Mouse (Mus musculus): ENCODE data around the gene Arl6ip6. TPM values are rescaled to one million over a fixed set of nuclear protein-coding genes. Genes with fewer than 3 reads are reported as not detected.

Arl6ip6 gene
- 28.7 and 42.5 TPM in 2 replicates for polyA plus RNA-seq (2012; rRNA removed)

DNA sequence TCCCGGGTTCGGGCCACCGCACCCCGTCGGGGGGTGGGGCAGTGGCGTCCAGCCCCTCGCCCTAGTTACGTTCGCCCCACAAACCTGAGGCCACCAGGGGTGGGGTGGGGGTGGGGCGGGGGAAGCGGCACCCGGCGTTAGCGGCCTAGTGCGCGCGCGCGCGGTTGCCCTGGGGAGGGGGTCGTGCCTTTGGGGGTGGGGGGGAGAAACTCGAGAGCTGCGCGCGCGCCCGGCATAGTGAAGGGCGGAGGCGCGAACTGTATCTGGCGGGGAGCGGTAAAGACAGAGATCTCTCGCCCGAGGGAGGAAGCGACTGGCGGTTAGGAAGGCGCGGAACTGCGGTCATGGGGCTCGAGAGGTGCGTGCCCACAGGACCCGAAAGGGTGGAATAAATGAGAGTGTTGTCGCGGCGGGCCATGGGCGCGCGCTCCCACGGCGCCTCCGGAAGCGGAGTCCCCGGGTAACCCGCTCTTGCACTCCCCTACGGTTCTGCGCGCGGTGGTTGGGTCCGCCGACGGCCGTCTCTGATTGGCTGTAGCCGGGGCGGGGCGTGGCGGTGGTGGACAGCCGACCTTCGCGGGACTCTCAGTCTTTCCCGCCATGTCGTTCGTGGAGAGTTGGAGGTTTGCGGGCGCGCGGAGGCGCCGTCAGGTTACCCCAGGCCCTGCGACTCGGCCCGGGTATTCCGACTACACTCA is at the start of gene Arl6ip6:
Gene Arl6ip6 (plus strand): TSS at position 204 of the 698 bp plus-strand sequence.
- DNase-seq (ENCODE audit: low read depth), result peak; percentile 98
- TF ChIP-seq POLR2A (IDR thresholded peaks at IDR 0.05; ENCODE audit: borderline replicate concordance, extremely low read depth, insufficient read depth, insufficient read length, poor library complexity, severe bottlenecking) (peak; percentile 61; the same call in 1 of the 2 replicates), CTCF (IDR thresholded peaks at IDR 0.05; ENCODE audit: borderline replicate concordance, extremely low read depth, insufficient read depth, insufficient read length) (no peak)

DNA sequence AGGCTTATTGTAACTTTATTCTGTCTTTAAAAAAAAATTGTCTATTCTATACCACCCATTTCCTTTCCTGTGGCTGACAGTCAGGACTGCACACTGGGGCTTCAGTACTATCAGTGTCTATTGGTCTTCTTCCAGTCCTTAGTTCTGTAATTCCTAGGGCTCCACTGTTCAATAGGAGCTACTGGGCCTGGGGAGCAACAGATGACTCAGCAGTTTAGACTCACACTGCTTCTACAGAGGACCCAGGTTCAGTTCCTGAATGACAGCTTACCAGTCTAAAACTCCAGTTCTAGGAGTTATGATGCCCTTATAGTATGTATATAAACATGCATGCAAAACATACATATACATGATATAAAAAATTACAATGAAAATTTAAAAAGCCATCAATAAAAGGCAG is 44.7 kb upstream of the Arl6ip6 start:
- TF ChIP-seq CTCF (IDR thresholded peaks at IDR 0.05; ENCODE audit: borderline replicate concordance, extremely low read depth, insufficient read depth, insufficient read length), result no peak
- no peak for TF ChIP-seq POLR2A (IDR thresholded peaks at IDR 0.05; ENCODE audit: borderline replicate concordance, extremely low read depth, insufficient read depth, insufficient read length, poor library complexity, severe bottlenecking)
- no peak for DNase-seq (ENCODE audit: low read depth)

DNA sequence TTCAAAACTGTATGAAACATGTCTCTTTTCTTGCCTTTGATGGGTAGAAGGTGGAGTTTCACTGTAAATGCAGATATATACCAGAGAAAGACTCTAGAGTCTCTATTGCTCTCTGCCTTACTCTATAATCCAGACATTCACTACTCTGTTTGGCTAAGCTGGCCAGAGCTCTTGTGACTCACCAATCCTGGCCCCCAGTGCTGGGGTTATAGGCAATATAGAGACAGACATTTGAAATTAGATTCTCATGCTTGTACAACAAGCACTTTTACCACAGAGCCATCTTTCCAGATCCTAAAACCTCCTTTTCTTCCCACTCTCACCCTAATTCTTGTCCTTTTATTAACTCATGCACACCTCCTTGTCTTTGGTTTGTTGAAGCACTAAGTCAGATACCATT is 17.6 kb upstream of the Arl6ip6 start:
- TF ChIP-seq POLR2A (IDR thresholded peaks at IDR 0.05; ENCODE audit: borderline replicate concordance, extremely low read depth, insufficient read depth, insufficient read length, poor library complexity, severe bottlenecking) (no peak), CTCF (IDR thresholded peaks at IDR 0.05; ENCODE audit: borderline replicate concordance, extremely low read depth, insufficient read depth, insufficient read length) (no peak)

DNA sequence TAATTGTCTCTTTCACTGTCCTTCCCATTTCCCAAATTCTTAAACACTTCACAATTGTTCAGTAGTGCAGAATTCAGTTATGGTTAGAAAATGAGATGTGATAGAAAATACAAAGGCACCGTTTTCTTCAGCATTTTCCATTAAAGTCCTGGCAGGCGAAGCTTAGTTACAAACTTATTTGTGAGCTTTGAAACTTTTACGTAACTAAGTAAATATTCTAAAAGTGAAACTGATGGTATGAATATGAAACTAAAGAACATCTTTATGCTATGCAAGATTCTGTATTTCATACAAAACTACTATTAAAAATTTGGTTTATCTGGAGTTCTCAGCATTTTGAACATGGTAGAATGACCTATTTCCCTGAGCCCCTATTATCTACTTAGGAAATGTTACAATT is 12.6 kb upstream of the Arl6ip6 start:
- TF ChIP-seq CTCF (IDR thresholded peaks at IDR 0.05; ENCODE audit: borderline replicate concordance, extremely low read depth, insufficient read depth, insufficient read length) (no peak), POLR2A (IDR thresholded peaks at IDR 0.05; ENCODE audit: borderline replicate concordance, extremely low read depth, insufficient read depth, insufficient read length, poor library complexity, severe bottlenecking) (no peak)
- no peak for DNase-seq (ENCODE audit: low read depth)

More for the DNA sequence above, 17.6 kb upstream of the Arl6ip6 start:
- no peak for DNase-seq (ENCODE audit: low read depth)

DNA sequence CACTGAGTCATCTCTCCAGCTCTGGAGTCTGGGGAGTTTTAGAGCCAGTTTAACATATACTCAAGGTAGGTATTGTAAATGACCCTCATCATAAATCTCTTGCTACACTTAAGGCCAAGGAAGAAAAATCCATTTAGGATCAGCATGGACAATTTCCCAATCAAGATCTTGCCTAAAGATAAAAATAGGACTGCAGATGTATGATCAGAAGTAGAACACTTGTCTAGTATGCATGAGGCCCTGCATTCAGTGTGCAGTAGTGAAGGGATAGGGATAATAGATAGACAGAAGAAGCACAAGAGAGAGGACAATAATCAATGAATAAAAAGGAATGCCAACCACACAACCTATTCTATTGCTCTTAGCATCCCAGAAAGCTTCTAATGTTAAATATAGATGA is 11.7 kb upstream of the Arl6ip6 start:
- no peak for DNase-seq (ENCODE audit: low read depth)

DNA sequence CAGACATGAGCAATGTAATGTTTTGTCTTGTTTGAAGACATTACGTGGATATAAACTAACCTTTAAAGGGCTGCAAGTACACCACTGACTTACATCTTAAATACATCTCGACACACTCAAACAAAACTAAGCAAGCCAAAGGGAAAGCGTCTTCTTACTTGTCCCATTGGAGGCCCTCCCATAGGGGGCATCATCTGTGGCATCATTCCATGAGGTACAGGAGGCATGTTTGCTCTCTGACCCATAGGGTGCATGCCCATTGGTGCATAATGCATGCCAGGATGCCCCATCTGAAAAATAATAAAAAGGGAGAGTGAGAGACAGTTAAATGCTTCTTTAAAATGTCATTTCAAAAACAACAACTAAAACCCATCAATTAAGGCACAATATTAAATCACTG is 1.7 kb upstream of the Arl6ip6 start:
- TF ChIP-seq POLR2A (IDR thresholded peaks at IDR 0.05; ENCODE audit: borderline replicate concordance, extremely low read depth, insufficient read depth, insufficient read length, poor library complexity, severe bottlenecking), result no peak
- no peak for TF ChIP-seq CTCF (IDR thresholded peaks at IDR 0.05; ENCODE audit: borderline replicate concordance, extremely low read depth, insufficient read depth, insufficient read length)
- peak; percentile 7 for DNase-seq (ENCODE audit: low read depth)

More for the DNA sequence above, 11.7 kb upstream of the Arl6ip6 start:
- TF ChIP-seq POLR2A (IDR thresholded peaks at IDR 0.05; ENCODE audit: borderline replicate concordance, extremely low read depth, insufficient read depth, insufficient read length, poor library complexity, severe bottlenecking) (no peak), CTCF (IDR thresholded peaks at IDR 0.05; ENCODE audit: borderline replicate concordance, extremely low read depth, insufficient read depth, insufficient read length) (no peak)

DNA sequence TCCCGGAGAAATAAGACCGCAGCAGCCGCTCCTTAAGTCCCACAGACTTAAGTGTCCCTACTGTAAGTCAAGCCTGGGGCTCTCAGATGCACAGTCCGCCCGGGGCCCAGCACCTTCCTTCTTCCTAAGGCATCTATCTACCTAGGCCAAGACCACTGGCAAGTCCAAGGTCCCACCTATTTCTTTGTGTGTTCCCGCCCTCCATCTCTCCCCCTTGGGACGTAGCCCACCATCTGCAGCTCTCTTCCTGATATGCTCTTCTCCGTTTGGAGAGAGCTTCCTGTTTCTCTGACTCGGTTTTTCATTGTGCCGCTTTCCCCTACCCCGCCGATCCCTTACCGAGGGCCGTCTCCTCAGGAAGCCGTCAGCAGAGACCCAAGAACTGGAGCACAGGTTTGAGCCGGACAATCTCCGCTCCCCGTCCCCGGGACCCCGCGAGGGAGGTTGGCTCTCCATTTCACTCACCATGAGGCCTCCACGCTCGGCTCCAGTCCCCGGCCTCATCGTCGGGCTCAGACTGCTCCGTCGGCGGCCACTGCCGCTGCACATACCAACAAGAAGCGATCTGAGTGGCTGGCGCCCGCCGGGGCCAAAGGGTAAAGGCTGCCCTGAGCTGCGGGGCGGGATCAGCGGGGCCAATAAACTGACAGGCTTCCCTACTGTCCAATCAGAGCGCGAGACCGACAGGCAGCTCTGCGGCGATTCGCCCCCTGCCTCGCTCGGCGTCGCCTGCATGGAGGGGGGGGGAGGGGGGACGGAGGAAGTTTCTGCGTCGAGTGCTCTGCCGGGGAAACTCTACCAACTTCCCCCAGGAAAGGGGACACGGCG is 628 bp upstream of the Arl6ip6 start, which contains the start of gene Prpf40a:
Gene Prpf40a (minus strand): TSS at position 601 of the 828 bp plus-strand sequence.
- peak; percentile 75; the same call in 1 of the 2 replicates for TF ChIP-seq POLR2A (IDR thresholded peaks at IDR 0.05; ENCODE audit: borderline replicate concordance, extremely low read depth, insufficient read depth, insufficient read length, poor library complexity, severe bottlenecking)
- no peak for TF ChIP-seq CTCF (IDR thresholded peaks at IDR 0.05; ENCODE audit: borderline replicate concordance, extremely low read depth, insufficient read depth, insufficient read length)
- peak; percentile 100 for DNase-seq (ENCODE audit: low read depth)

DNA sequence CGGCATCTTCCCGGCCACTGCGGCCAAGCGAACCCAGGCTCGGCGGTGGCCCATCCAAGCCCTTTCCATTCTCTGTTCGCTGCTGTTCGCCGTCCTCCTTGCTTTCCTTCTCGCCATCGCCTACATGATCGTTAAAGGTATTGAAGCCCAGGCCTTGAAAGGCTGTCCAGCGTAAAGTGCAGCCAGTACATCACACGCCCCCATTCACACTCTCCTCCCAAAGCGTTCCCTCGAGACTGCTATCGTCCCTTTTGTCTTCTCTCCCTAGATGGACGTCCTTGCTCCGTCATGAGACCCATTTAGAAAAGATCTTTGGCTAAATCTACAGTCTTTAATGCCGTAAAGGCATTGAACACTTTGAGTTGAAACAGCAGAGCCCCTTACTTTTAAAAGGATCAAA is 860 bp downstream of the Arl6ip6 start:
- DNase-seq (ENCODE audit: low read depth), result peak; percentile 63
- TF ChIP-seq POLR2A (IDR thresholded peaks at IDR 0.05; ENCODE audit: borderline replicate concordance, extremely low read depth, insufficient read depth, insufficient read length, poor library complexity, severe bottlenecking), result no peak

DNA sequence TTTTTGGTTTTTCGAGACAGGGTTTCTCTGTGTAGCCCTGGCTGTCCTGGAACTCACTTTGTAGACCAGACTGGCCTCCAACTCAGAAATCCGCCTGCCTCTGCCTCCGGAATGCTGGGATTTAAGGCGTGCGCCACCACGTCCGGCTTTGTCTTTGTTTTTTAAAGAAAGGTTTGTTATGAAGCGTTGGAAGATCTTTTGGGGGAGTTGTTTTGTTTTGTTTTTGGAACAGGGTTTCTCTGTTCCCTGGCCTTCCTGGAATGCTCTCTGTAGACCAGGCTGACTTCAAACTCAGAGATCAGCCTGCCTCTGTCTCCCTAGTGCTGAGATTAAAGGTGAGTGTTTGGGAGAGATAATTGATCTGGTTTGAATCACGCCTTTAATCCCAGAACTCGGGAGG is 4.9 kb downstream of the Arl6ip6 start:
- no peak for TF ChIP-seq CTCF (IDR thresholded peaks at IDR 0.05; ENCODE audit: borderline replicate concordance, extremely low read depth, insufficient read depth, insufficient read length)
- DNase-seq (ENCODE audit: low read depth), result no peak

DNA sequence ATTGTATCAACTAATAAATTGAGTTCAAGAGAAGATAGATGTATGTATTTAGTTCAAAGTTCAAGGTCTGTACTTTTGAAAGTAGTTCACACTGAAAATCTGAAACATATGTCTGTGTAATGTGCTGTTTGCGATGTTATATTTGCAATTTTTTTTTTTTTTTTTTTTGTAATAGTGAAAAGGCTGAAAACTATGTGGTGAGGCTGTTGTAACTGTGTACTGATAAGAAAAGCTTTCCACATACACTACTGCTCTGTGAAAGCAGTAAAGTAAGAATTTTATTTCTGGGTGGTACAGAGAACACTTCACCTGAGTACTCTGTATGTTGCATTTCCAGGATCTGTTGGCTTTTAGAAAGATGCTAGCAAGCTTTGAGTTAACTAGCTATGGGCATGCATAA is 7.7 kb downstream of the Arl6ip6 start:
- no peak for DNase-seq (ENCODE audit: low read depth)
- no peak for TF ChIP-seq CTCF (IDR thresholded peaks at IDR 0.05; ENCODE audit: borderline replicate concordance, extremely low read depth, insufficient read depth, insufficient read length)
- TF ChIP-seq POLR2A (IDR thresholded peaks at IDR 0.05; ENCODE audit: borderline replicate concordance, extremely low read depth, insufficient read depth, insufficient read length, poor library complexity, severe bottlenecking), result no peak

DNA sequence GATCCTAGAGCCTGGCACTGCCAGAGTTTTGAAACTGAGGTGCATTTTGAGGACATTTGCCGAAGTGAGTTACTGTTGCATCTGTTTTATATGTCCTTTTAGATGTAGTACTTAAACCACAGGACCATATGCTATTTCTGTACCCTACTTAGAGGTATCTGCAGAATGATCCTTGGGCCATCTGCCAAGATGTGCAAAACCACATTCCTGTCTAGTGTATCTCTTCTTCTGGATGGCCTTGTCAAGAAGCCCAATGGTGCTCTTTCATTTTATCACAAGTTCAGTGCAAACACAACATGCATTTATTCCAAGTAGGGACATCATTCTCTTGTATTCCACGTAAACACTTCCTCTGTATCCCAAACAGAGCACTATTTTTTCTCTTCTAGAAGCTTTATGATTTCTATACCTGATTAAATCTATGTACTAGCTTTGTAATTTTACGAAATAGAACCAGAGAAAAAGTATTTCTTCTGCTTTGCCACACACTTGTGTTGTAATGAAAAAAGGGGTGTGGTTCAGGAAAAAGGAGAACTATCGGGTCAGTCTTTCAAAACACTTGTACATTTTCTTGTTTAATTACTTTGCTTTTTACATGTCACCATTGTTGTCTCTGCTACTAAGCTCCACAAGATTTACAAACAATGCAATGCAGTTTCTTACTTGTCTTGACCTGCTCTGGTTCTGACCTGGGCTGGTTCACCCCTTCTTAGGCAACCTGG is 8.8 kb downstream of the Arl6ip6 start:
- TF ChIP-seq CTCF (IDR thresholded peaks at IDR 0.05; ENCODE audit: borderline replicate concordance, extremely low read depth, insufficient read depth, insufficient read length), result no peak
- TF ChIP-seq POLR2A (IDR thresholded peaks at IDR 0.05; ENCODE audit: borderline replicate concordance, extremely low read depth, insufficient read depth, insufficient read length, poor library complexity, severe bottlenecking), result no peak

More for the DNA sequence above, 8.8 kb downstream of the Arl6ip6 start:
- DNase-seq (ENCODE audit: low read depth), result no peak
